Mouse (Mus musculus): ENCODE measurements around the gene Tenm4. TPM values are rescaled to one million over a fixed set of nuclear protein-coding genes. Genes with fewer than 3 reads are reported as not detected.

Gene Tenm4
- total and polyA plus RNA-seq, 2 experiments from 2014 or later, result 1.4 to 5.9 TPM

GRCm38 (mm10) chr7:96168921-96169320 is 2.1 kb upstream of the Tenm4 start:
- 48% methylated on average over 3 of the region's 3 CpGs for WGBS

DNA sequence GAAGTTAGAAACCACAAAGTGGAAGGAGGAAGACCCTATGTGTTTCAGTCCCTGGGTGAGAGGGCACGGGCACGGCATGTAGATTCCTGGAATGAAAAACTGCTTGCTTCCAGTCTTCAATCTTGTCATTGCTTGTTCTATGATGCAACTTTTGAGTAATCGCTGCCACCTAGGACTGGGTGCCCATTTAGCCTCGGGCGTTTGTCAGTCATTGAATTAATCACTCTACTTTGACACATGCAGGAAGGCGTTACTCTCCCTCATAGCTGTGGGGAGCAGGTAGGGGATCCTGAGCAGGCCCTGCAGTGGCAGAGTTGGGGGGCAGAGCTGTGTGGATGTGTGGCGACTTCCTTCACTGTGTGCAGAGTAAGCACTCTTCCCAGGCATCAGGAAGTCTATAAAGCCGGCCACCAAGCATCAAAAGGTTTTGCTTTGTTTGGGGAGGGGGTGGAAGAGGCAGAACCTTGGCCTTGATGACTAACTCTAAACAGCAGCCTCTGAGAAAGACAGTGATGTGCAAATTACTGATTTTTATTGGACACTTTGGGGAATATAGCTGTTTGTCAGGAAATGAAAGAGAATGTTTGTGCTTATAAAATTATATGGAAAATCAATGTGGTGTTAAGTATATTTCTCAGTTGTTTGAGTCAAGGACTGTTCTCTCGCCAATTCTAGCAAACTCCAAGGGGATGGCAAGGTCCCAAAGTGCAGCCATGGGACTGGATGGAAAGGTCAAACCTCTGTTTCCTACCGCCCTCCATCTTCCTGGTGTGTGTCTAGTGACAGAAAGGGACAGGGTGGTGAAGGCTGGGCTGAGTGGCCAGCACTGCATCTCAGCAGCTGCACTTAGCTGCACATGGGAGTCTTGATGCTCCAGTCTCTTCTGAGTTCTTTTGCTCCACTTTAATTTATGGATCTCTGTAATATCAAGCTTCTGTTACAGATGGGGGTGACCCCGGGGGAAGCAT is 834 bp downstream of the Tenm4 start:
- peak overlapping the region; percentile 2; the same call in 1 of the 2 replicates for H3K4me2 ChIP-seq (ENCODE audit: low read depth, low read length)
- H3K27ac ChIP-seq (ENCODE audit: low read depth), result no peak overlapping the region
- H3K36me3 ChIP-seq (replicated peaks; ENCODE audit: control insufficient read depth, insufficient read depth, low read length), result no peaks in the 10 kb centered on the region
- no peak overlapping the region for H3K4me3 ChIP-seq (ENCODE audit: low read depth, low read length)
- H3K4me1 ChIP-seq (ENCODE audit: control insufficient read depth, insufficient read depth), result no peaks in the 10 kb centered on the region
- WGBS, result 43% methylated on average over 11 of the region's 11 CpGs
- no peak overlapping the region for H3K9ac ChIP-seq (replicated peaks; ENCODE audit: low read depth, low read length)
- ATAC-seq (ENCODE audit: insufficient read depth, low read depth) (no peak), DNase-seq (ENCODE audit: low spot score) (no peak)
- H3K27me3 ChIP-seq (ENCODE audit: control insufficient read depth, insufficient read depth, low read length), result no peaks in the 10 kb centered on the region
- TF ChIP-seq CTCF (IDR thresholded peaks at IDR 0.05; ENCODE audit: low read depth), result no peak
- TF ChIP-seq EP300 (IDR thresholded peaks at IDR 0.05; ENCODE audit: low read depth), result no peak
- H3K9me3 ChIP-seq (replicated peaks; ENCODE audit: control insufficient read depth, low read length), result no peaks in the 10 kb centered on the region

More at GRCm38 (mm10) chr7:96168921-96169320, 2.1 kb upstream of the Tenm4 start:
- ATAC-seq (ENCODE audit: insufficient read depth, low read depth) (no peak), DNase-seq (ENCODE audit: low spot score) (no peak)
- no peaks in the 10 kb centered on the region for H3K9me3 ChIP-seq (replicated peaks; ENCODE audit: control insufficient read depth, low read length)
- no peak overlapping the region for H3K4me3 ChIP-seq (ENCODE audit: low read depth, low read length)
- H3K4me1 ChIP-seq (ENCODE audit: control insufficient read depth, insufficient read depth), result no peaks in the 10 kb centered on the region
- no peak for TF ChIP-seq EP300 (IDR thresholded peaks at IDR 0.05; ENCODE audit: low read depth)
- TF ChIP-seq CTCF (IDR thresholded peaks at IDR 0.05; ENCODE audit: low read depth), result no peak
- H3K4me2 ChIP-seq (ENCODE audit: low read depth, low read length), result no peak overlapping the region
- no peaks in the 10 kb centered on the region for H3K36me3 ChIP-seq (replicated peaks; ENCODE audit: control insufficient read depth, insufficient read depth, low read length)
- H3K9ac ChIP-seq (replicated peaks; ENCODE audit: low read depth, low read length), result no peak overlapping the region
- H3K27me3 ChIP-seq (ENCODE audit: control insufficient read depth, insufficient read depth, low read length), result no peaks in the 10 kb centered on the region
- H3K27ac ChIP-seq (ENCODE audit: low read depth), result no peak overlapping the region

- Histone ChIP-seq H3K27me3 (ENCODE audit: control insufficient read depth, insufficient read depth, low read length) (no peaks in the 10 kb centered on the region), H3K4me2 (ENCODE audit: low read depth, low read length) (no peak overlapping the region), H3K4me3 (ENCODE audit: low read depth, low read length) (no peak overlapping the region), H3K9me3 (replicated peaks; ENCODE audit: control insufficient read depth, low read length) (no peaks in the 10 kb centered on the region), H3K4me1 (ENCODE audit: control insufficient read depth, insufficient read depth) (no peaks in the 10 kb centered on the region), H3K9ac (replicated peaks; ENCODE audit: low read depth, low read length) (no peak overlapping the region), H3K27ac (ENCODE audit: low read depth) (no peak overlapping the region), H3K36me3 (replicated peaks; ENCODE audit: control insufficient read depth, insufficient read depth, low read length) (no peaks in the 10 kb centered on the region)
- no peak for TF ChIP-seq EP300 (IDR thresholded peaks at IDR 0.05; ENCODE audit: low read depth)
- no peak for TF ChIP-seq CTCF (IDR thresholded peaks at IDR 0.05; ENCODE audit: low read depth)
- DNase-seq (ENCODE audit: low spot score) (no peak), ATAC-seq (ENCODE audit: insufficient read depth, low read depth) (no peak)
- WGBS, result 82% methylated on average over 8 of the region's 8 CpGs
Measured at GRCm38 (mm10) chr7:96176781-96177180, 5.7 kb downstream of the Tenm4 start.

- Histone ChIP-seq H3K9ac (replicated peaks; ENCODE audit: low read depth, low read length) (no peak overlapping the region), H3K36me3 (replicated peaks; ENCODE audit: control insufficient read depth, insufficient read depth, low read length) (no peaks in the 10 kb centered on the region), H3K4me1 (ENCODE audit: control insufficient read depth, insufficient read depth) (no peaks in the 10 kb centered on the region), H3K4me2 (ENCODE audit: low read depth, low read length) (no peak overlapping the region), H3K27ac (ENCODE audit: low read depth) (no peak overlapping the region), H3K4me3 (ENCODE audit: low read depth, low read length) (no peak overlapping the region), H3K27me3 (ENCODE audit: control insufficient read depth, insufficient read depth, low read length) (no peaks in the 10 kb centered on the region), H3K9me3 (replicated peaks; ENCODE audit: control insufficient read depth, low read length) (no peaks in the 10 kb centered on the region)
- DNase-seq (ENCODE audit: low spot score) (no peak), ATAC-seq (ENCODE audit: insufficient read depth, low read depth) (no peak)
- TF ChIP-seq CTCF (IDR thresholded peaks at IDR 0.05; ENCODE audit: low read depth) (no peak), EP300 (IDR thresholded peaks at IDR 0.05; ENCODE audit: low read depth) (no peak)
- 71% methylated on average over 4 of the region's 4 CpGs for WGBS
Measured at GRCm38 (mm10) chr7:96181751-96182150, 10.7 kb downstream of the Tenm4 start.

DNA sequence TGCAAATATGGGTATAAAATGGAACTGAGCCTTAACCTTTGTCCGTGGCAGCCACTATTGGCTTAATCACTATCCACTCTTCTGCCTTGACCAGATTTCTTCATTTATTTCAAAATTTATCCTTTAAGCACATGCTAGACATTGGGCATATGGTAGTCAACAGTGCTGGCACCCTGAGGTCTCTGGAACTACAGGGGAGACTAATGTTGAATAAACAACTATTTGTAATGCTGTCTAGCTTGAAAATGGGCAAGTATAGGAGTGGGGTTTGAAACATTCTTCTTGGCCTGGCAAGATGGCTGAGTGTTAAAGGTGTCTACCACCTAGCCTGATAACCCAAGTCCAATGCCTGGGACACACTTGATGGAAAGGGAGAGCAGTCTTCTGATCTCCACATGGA is 12.1 kb downstream of the Tenm4 start:
- Histone ChIP-seq H3K27me3 (ENCODE audit: control insufficient read depth, insufficient read depth, low read length) (no peaks in the 10 kb centered on the region), H3K36me3 (replicated peaks; ENCODE audit: control insufficient read depth, insufficient read depth, low read length) (no peaks in the 10 kb centered on the region), H3K4me2 (ENCODE audit: low read depth, low read length) (no peak overlapping the region), H3K9ac (replicated peaks; ENCODE audit: low read depth, low read length) (no peak overlapping the region), H3K27ac (ENCODE audit: low read depth) (no peak overlapping the region), H3K4me3 (ENCODE audit: low read depth, low read length) (no peak overlapping the region), H3K9me3 (replicated peaks; ENCODE audit: control insufficient read depth, low read length) (no peaks in the 10 kb centered on the region), H3K4me1 (ENCODE audit: control insufficient read depth, insufficient read depth) (no peaks in the 10 kb centered on the region)
- DNase-seq (ENCODE audit: low spot score), result no peak
- WGBS, result 84% methylated on average over 1 of the region's 1 CpGs
- TF ChIP-seq EP300 (IDR thresholded peaks at IDR 0.05; ENCODE audit: low read depth) (no peak), CTCF (IDR thresholded peaks at IDR 0.05; ENCODE audit: low read depth) (no peak)
- no peak for ATAC-seq (ENCODE audit: insufficient read depth, low read depth)

Measured in heart, postnatal 0 days (tissue).